Mouse (Mus musculus) myocyte (in vitro differentiated cells): Measurements from ENCODE around the gene Itpk1.

Source experiments
- CEBPB ChIP-seq: IDR thresholded peaks from 2 replicates; pipeline ENCODE4 v1.6.1; 2011; ENCODE audit warnings: mild to moderate bottlenecking, moderate library complexity; ENCODE audit not compliant: poor library complexity, insufficient read depth, severe bottlenecking
- E2F4 ChIP-seq: IDR thresholded peaks from one replicate; pipeline ENCODE4 v1.6.1; 2011; ENCODE audit warnings: mild to moderate bottlenecking, control low read depth, moderate library complexity; ENCODE audit not compliant: insufficient read depth
- MAX ChIP-seq: IDR thresholded peaks from one replicate; pipeline ENCODE4 v1.6.1; 2011; ENCODE audit warnings: low read depth, mild to moderate bottlenecking, control low read depth
- MYOD1 ChIP-seq, 3 experiments: IDR thresholded peaks; one replicate each; pipeline ENCODE4 v1.6.1; 2011; ENCODE audit warnings: control low read depth in 2 of 3, low read depth in 2 of 3, mild to moderate bottlenecking in 2 of 3, moderate library complexity in 1 of 3; ENCODE audit not compliant: insufficient read length in 2 of 3, control insufficient read depth in 1 of 3
- MYOG ChIP-seq, 3 experiments: IDR thresholded peaks; one replicate each; pipeline ENCODE4 v1.6.1; 2011; ENCODE audit warnings: control low read depth in 2 of 3, low read depth in 2 of 3, mild to moderate bottlenecking in 2 of 3; ENCODE audit not compliant: insufficient read length in 2 of 3, control insufficient read depth in 1 of 3, insufficient read depth in 1 of 3
- POLR2A ChIP-seq: IDR thresholded peaks from one replicate; pipeline ENCODE4 v1.6.1; 2011; ENCODE audit warnings: low read depth, mild to moderate bottlenecking, control low read depth, moderate library complexity; ENCODE audit not compliant: insufficient read length
- POLR2AphosphoS2 ChIP-seq: IDR thresholded peaks from one replicate; pipeline ENCODE4 v1.6.1; 2011; ENCODE audit warnings: low read depth, control low read depth; ENCODE audit not compliant: insufficient read length
- REST ChIP-seq: IDR thresholded peaks from one replicate; pipeline ENCODE4 v1.6.1; 2011; ENCODE audit warnings: mild to moderate bottlenecking, control low read depth, moderate library complexity; ENCODE audit not compliant: insufficient read depth, insufficient read length
- SRF ChIP-seq: IDR thresholded peaks from one replicate; pipeline ENCODE4 v1.6.1; 2011; ENCODE audit warnings: low read depth; ENCODE audit not compliant: control insufficient read depth, insufficient read length
- TCF12 ChIP-seq: IDR thresholded peaks from one replicate; pipeline ENCODE4 v1.6.1; 2011; ENCODE audit warnings: mild to moderate bottlenecking, control low read depth; ENCODE audit not compliant: poor library complexity, insufficient read depth, severe bottlenecking
- TCF3 ChIP-seq: IDR thresholded peaks from one replicate; pipeline ENCODE4 v1.6.1; 2011; ENCODE audit warnings: low read depth, control low read depth; ENCODE audit not compliant: insufficient read length
- USF1 ChIP-seq: IDR thresholded peaks from one replicate; pipeline ENCODE4 v1.6.1; 2011; ENCODE audit warnings: low read depth, mild to moderate bottlenecking, control low read depth, moderate library complexity

DNA sequence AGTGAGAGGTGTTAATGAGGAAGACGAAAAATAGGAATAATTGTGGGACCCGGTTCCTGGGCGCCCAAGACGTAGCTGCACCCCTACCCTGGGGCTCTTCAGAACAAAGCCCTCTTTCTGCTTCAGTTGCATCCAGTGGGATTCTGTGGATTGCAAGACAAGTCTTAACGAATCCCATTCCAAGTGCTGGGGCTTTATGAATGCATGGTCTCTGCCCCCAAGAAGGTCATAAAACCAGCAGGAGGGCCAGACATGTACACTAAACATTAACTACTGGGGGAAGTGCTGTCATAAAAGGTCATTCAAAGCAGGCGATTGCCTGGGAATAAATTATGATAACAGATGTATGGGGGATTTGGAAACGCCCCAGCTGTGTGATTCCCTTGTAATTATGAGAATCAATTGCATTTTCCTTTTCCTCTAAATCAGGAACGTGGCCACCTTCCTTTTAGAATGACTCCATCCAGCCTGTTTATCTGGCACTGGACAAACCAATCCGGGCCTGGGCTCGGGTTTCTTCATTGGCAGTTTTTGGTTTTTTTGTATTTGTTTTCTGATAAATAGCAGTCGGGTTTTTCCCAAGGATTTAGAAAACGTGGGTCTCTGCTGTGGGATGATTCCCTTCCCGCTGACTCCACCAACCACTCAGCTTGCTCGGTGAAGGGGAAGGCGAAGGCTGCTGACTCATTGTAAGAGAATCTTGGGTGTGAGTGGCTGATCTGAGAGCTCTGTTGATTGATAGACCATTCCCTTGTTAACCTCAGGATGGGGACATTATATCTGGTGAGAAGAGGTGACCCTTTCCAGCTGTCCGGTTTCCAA is 26.3 kb upstream of the Itpk1 start:
- no peak for TF ChIP-seq TCF12
- no peak for TF ChIP-seq TCF3
- no peak for TF ChIP-seq REST
- no peak for TF ChIP-seq MYOD1 (IDR thresholded peaks at IDR 0.05; ENCODE audit: control insufficient read depth in 1 of 3, insufficient read length in 2 of 3, low read depth in 2 of 3)
- TF ChIP-seq USF1, result no peak
- no peak for TF ChIP-seq POLR2A
- TF ChIP-seq SRF, result no peak
- TF ChIP-seq CEBPB, result no peak
- no peak for TF ChIP-seq MAX
- no peak for TF ChIP-seq POLR2AphosphoS2
- TF ChIP-seq MYOG (IDR thresholded peaks at IDR 0.05; ENCODE audit: control insufficient read depth in 1 of 3, insufficient read depth in 1 of 3, insufficient read length in 2 of 3, low read depth in 2 of 3), result no peak
- no peak for TF ChIP-seq E2F4
